Mouse (Mus musculus) ES-Bruce4 (cell line): Measurements from ENCODE around the gene Myb. TPM values are rescaled to one million over a fixed set of nuclear protein-coding genes. Genes with fewer than 3 reads are reported as not detected.

Experiments
- H3K27ac ChIP-seq: 2 replicates; pipeline ENCODE4 v1.5.1; 2012; ENCODE audit warnings: low read length, inconsistent platforms; ENCODE audit not compliant: insufficient read depth
- H3K27me3 ChIP-seq: 2 replicates; pipeline ENCODE4 v1.6.1; 2012; ENCODE audit warnings: mild to moderate bottlenecking, low read length, inconsistent platforms; ENCODE audit not compliant: control insufficient read depth, poor library complexity, insufficient read depth, severe bottlenecking
- H3K36me3 ChIP-seq: 2 replicates; pipeline ENCODE4 v1.6.1; 2012; ENCODE audit warnings: inconsistent platforms, mild to moderate bottlenecking, low read length, moderate library complexity; ENCODE audit not compliant: control insufficient read depth, poor library complexity, insufficient read depth, severe bottlenecking
- H3K4me1 ChIP-seq: one replicate; pipeline ENCODE4 v1.8.1; 2011; ENCODE audit warnings: low read length; ENCODE audit not compliant: control insufficient read depth, insufficient read depth
- H3K4me3 ChIP-seq: 2 replicates; pipeline ENCODE4 v1.5.1; 2011; ENCODE audit warnings: low read depth, mild to moderate bottlenecking, low read length
- H3K9ac ChIP-seq: 2 replicates; pipeline ENCODE4 v1.6.1; 2012; ENCODE audit warnings: low read depth, mild to moderate bottlenecking, inconsistent platforms; ENCODE audit not compliant: poor library complexity, severe bottlenecking
- H3K9me3 ChIP-seq: replicated peaks from 2 replicates; pipeline ENCODE4 v1.6.1; 2012; ENCODE audit warnings: mild to moderate bottlenecking, low read length, inconsistent platforms; ENCODE audit not compliant: control insufficient read depth, poor library complexity, insufficient read depth, severe bottlenecking
- CTCF ChIP-seq: IDR thresholded peaks from one replicate; pipeline ENCODE4 v1.8.1; 2011; ENCODE audit warnings: low read depth, low read length
- EP300 ChIP-seq: IDR thresholded peaks from 2 replicates; pipeline ENCODE4 v1.6.1; 2011; ENCODE audit warnings: low read depth, low read length; ENCODE audit not compliant: insufficient read depth
- POLR2A ChIP-seq: IDR thresholded peaks from one replicate; pipeline ENCODE4 v1.8.1; 2011; ENCODE audit warnings: low read length; ENCODE audit not compliant: insufficient read depth
- polyA plus RNA-seq: library from polyadenylated mRNA; stranded (reverse); fragments of >200 nt; gene quantifications from 2 replicates; pipeline ENCODE4 v1.2.4, GENCODE M21; 2011; ENCODE audit warnings: low read depth; ENCODE audit not compliant: missing spikeins, insufficient read depth, insufficient read length

The Myb gene
- polyA plus RNA-seq, 1 experiment: 11.3 TPM

GRCm38 (mm10) chr10:21158111-21158917 is 2.5 kb downstream of the Myb start:
- Histone ChIP-seq H3K27ac (no peak overlapping the region), H3K4me3 (peak overlapping the region; percentile 66), H3K4me1 (no peaks in the 10 kb centered on the region), H3K9me3 (no peaks in the 10 kb centered on the region), H3K36me3 (no peaks in the 10 kb centered on the region), H3K27me3 (no peaks in the 10 kb centered on the region), H3K9ac (peak overlapping the region; percentile 83; the same call in 1 of the 2 replicates)
- peak; percentile 61 for TF ChIP-seq CTCF
- TF ChIP-seq POLR2A: no peak

DNA sequence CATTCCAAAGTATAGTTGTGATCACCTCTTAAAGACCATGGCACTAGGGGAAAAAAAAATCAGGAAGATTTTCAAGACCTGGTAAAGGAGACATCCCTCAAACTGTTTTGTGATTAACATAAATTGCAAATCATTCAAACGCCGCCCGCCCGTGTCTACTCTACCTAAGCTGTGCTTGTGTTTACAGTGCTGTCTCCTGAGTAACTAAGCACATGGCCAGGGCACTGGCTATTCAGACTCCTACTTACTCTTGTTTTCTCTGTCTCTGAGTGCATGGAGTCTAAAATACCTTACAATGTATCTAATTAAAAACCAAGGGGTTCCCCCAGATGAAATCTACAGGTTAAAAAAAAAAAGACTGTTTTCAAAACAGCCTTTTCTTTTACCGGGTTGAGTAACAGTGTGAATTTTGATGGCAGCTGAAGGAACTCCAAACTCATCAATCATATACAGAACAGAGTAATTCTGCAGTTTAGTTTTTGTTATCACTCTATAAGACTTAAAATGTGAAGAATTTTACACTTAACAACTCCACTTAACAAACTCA is 3.8 kb downstream of the Myb start:
- Histone ChIP-seq H3K9me3 (no peaks in the 10 kb centered on the region), H3K9ac (no peak overlapping the region), H3K4me1 (no peaks in the 10 kb centered on the region), H3K4me3 (no peak overlapping the region), H3K27me3 (no peaks in the 10 kb centered on the region), H3K27ac (no peak overlapping the region), H3K36me3 (0 out of 2 replicates have a peak, but pooled peaks cover 5% of the 10 kb centered on the region)
- TF ChIP-seq EP300 (no peak), POLR2A (no peak), CTCF (no peak)

DNA sequence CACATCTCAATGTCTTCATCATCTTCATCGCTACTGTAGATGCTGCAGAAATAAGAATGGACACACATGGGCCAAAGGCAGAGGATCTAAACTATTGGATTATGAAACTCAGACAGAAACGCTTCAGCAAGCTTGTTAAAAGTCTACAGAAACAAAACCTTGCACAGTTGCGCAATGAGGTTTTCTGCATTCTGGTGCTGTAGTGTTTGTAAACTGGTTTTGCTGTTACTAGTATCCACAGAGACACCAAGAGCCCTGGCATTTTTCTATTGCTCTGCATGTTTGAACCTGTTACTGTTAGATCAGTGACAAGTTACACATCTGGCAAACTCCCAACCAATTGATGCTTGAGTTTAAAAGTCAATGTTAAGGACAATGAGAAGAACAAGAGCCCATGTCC is 4.4 kb downstream of the Myb start:
- no peak overlapping the region for H3K27ac ChIP-seq
- H3K9ac ChIP-seq: no peak overlapping the region
- H3K4me1 ChIP-seq: no peaks in the 10 kb centered on the region
- no peaks in the 10 kb centered on the region for H3K27me3 ChIP-seq
- no peak for TF ChIP-seq EP300
- TF ChIP-seq CTCF: no peak
- no peaks in the 10 kb centered on the region for H3K9me3 ChIP-seq
- no peak overlapping the region for H3K4me3 ChIP-seq
- H3K36me3 ChIP-seq: peaks cover 5% of the 10 kb centered on the region; the same call in 1 of the 2 replicates

GRCm38 (mm10) chr10:21154927-21155326 is 5.9 kb downstream of the Myb start:
- Histone ChIP-seq H3K27ac (no peak overlapping the region), H3K27me3 (no peaks in the 10 kb centered on the region), H3K9ac (no peak overlapping the region), H3K4me3 (no peak overlapping the region), H3K9me3 (no peaks in the 10 kb centered on the region), H3K36me3 (peaks cover 10% of the 10 kb centered on the region; the same call in 1 of the 2 replicates), H3K4me1 (no peaks in the 10 kb centered on the region)
- TF ChIP-seq CTCF: no peak
- TF ChIP-seq POLR2A: no peak
- no peak for TF ChIP-seq EP300

DNA sequence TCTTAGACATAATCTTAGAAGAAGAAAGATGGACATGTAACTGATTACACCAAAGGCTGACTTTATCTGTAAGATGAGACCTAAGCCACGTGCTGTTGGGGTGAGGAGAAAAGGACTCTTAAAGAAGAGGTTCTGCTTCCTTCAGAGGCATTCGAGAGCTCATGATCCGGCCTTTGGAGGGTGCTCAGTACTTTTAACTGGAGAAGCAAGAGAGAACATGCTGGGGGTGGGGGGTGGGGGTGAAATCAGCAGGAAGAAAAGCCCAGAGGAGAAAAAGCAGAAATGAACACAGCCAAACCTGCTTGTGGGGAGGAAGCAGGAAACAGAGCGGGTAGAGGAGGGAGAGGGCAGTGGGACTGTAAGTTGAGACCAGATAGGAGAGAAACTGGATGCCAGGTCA is 7.4 kb downstream of the Myb start:
- Histone ChIP-seq H3K27me3 (no peaks in the 10 kb centered on the region), H3K9me3 (no peaks in the 10 kb centered on the region), H3K4me1 (no peaks in the 10 kb centered on the region), H3K9ac (no peak overlapping the region), H3K4me3 (no peak overlapping the region), H3K27ac (no peak overlapping the region), H3K36me3 (peaks cover 10% of the 10 kb centered on the region; the same call in 1 of the 2 replicates)
- TF ChIP-seq EP300 (no peak), CTCF (no peak), POLR2A (no peak)

DNA sequence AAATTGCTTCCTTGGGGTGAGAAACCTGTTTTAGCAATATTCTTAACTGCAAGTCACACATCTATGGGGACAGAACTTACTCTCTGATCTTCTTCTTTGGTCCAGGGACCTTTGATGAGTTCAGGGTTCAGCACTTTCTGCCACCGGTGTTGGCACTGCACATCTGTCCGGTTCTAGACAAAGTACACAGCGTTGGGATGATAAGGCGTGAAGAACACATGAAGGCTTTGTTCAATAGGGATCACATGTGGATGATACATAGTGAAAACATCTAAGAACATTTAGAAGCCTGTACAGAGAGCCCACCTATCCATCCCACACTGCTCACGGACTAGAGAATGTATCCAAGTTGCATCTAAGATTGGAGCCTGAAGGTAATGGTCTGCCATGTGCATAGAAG is 8.0 kb downstream of the Myb start:
- Histone ChIP-seq H3K36me3 (peaks cover 10% of the 10 kb centered on the region; the same call in 1 of the 2 replicates), H3K9ac (no peak overlapping the region), H3K4me1 (no peaks in the 10 kb centered on the region), H3K4me3 (no peak overlapping the region), H3K27ac (no peak overlapping the region), H3K9me3 (no peaks in the 10 kb centered on the region), H3K27me3 (no peaks in the 10 kb centered on the region)
- no peak for TF ChIP-seq EP300
- TF ChIP-seq CTCF: no peak
- no peak for TF ChIP-seq POLR2A
